Mouse (Mus musculus) ES-E14 (cell line): ENCODE results near the gene Gemin7. TPM values are rescaled to one million over a fixed set of nuclear protein-coding genes. Genes with fewer than 3 reads are reported as not detected.

Experiments
- DNase-seq: peaks from one replicate; pipeline ENCODE4 v3.0.0-alpha.2; 2013; ENCODE audit warnings: low read depth, low spot score
- H3K27ac ChIP-seq: 2 replicates; pipeline ENCODE4 v1.5.1; 2012; ENCODE audit warnings: low read depth, mild to moderate bottlenecking, low read length, moderate library complexity, mixed read lengths; ENCODE audit not compliant: poor library complexity, insufficient read depth, severe bottlenecking
- H3K36me3 ChIP-seq: 2 replicates; pipeline ENCODE4 v1.6.1; 2012; ENCODE audit warnings: mild to moderate bottlenecking, low read length, moderate library complexity, mixed read lengths; ENCODE audit not compliant: control insufficient read depth, poor library complexity, insufficient read depth, severe bottlenecking
- H3K4me1 ChIP-seq, 2 experiments: fragments of 150-350 bp in 1 of 2; sonication (generic) in 1 of 2; 2 replicates each; pipeline ENCODE4 v1.6.1; 2012; ENCODE audit warnings: low read length in 2 of 2, mild to moderate bottlenecking in 1 of 2, mixed read lengths in 1 of 2; ENCODE audit not compliant: control insufficient read depth in 2 of 2, insufficient read depth in 2 of 2, poor library complexity in 1 of 2
- H3K4me3 ChIP-seq, 2 experiments: fragments of 150-350 bp in 1 of 2; sonication (generic) in 1 of 2; 2 replicates each; pipeline ENCODE4 v1.5.1; 2012; ENCODE audit warnings: low read length in 2 of 2, low read depth in 1 of 2, mild to moderate bottlenecking in 1 of 2, mixed read lengths in 1 of 2; ENCODE audit not compliant: insufficient read depth in 1 of 2, poor library complexity in 1 of 2, severe bottlenecking in 1 of 2
- H3K9ac ChIP-seq: 2 replicates; pipeline ENCODE4 v1.6.1; 2012; ENCODE audit warnings: low read depth, mild to moderate bottlenecking, low read length, mixed read lengths; ENCODE audit not compliant: poor library complexity, insufficient read depth, severe bottlenecking
- H3K9me3 ChIP-seq: fragments of 150-350 bp; sonication (generic); 2 replicates; pipeline ENCODE4 v1.6.1; 2012; ENCODE audit warnings: low read depth, mild to moderate bottlenecking, low read length; ENCODE audit not compliant: control insufficient read depth, insufficient read depth
- CHD2 ChIP-seq: IDR thresholded peaks from 2 replicates; pipeline ENCODE4 v1.6.1; 2014; ENCODE audit warnings: mild to moderate bottlenecking, low read depth, low read length, inconsistent platforms
- HCFC1 ChIP-seq: IDR thresholded peaks from 2 replicates; pipeline ENCODE4 v1.6.1; 2012; ENCODE audit warnings: low read length, inconsistent platforms, borderline replicate concordance; ENCODE audit not compliant: insufficient read depth
- MAFK ChIP-seq: IDR thresholded peaks from 2 replicates; pipeline ENCODE4 v1.6.1; 2014; ENCODE audit warnings: mild to moderate bottlenecking, low read depth, low read length, inconsistent platforms; ENCODE audit not compliant: insufficient read depth
- ZC3H11A ChIP-seq: IDR thresholded peaks from 2 replicates; pipeline ENCODE4 v1.6.1; 2012; ENCODE audit warnings: low read depth, mild to moderate bottlenecking, inconsistent platforms, low read length, borderline replicate concordance
- ZNF384 ChIP-seq: IDR thresholded peaks from 2 replicates; pipeline ENCODE4 v1.6.1; 2012; ENCODE audit warnings: low read depth, low read length, inconsistent platforms
- in situ Hi-C, 2 experiments: fragments of 600-800 bp; cut with MboI; formaldehyde crosslinking; loops; one replicate each; pipeline ENCODE4 v1.15.1; 2025; ENCODE audit warnings: low sequenced_read_pairs in 2 of 2, inconsistent platforms in 1 of 2; ENCODE audit not compliant: unreplicated experiment in 2 of 2
- total RNA-seq: library from RNA; depleted of rRNA; stranded (reverse); fragments of 300-350 nt; gene quantifications from 2 replicates; pipeline ENCODE4 v1.2.3, GENCODE M21; 2012

Gene Gemin7
- total RNA-seq, 1 experiment = 54.2 TPM

DNA sequence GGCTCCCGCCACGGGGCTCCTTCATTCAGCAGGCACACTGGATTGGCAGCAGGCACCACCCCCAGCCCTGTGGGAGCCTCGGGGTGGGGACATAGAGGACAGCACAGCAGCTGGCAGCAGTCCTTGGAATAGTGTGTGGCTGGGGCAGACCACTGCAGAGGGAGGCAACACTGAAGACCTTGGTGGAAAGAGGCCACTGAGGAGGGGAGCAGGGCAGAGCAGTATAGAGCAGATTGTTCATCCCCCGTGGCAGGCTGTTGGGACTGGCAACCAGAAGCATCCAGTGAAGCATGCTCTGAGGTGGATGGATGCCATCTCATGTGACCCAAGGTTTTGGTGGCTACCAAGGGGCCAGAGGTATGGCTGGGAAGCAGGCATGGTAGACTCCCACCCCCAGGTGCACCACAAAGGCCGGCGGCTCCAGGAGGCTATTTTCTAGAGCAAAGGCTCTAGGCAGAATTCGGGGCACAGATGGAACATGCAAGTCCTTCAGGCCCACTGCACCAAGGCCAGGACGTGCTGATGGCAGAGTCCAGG is 35.2 kb downstream of the Gemin7 start:
- in situ Hi-C loops = no loop called here
- DNase-seq = no peak
- Histone ChIP-seq H3K9me3 (peaks cover 20% of the 10 kb centered on the region), H3K4me1 (no peaks in the 10 kb centered on the region), H3K9ac (no peak overlapping the region), H3K27ac (no peak overlapping the region; the same call in 1 of the 2 replicates), H3K4me3 (no peak overlapping the region), H3K36me3 (peaks cover 23% of the 10 kb centered on the region; the same call in 1 of the 2 replicates)
- no peak for TF ChIP-seq ZNF384
- no peak for TF ChIP-seq HCFC1
- no peak for TF ChIP-seq CHD2
- no peak for TF ChIP-seq ZC3H11A
- TF ChIP-seq MAFK = no peak

DNA sequence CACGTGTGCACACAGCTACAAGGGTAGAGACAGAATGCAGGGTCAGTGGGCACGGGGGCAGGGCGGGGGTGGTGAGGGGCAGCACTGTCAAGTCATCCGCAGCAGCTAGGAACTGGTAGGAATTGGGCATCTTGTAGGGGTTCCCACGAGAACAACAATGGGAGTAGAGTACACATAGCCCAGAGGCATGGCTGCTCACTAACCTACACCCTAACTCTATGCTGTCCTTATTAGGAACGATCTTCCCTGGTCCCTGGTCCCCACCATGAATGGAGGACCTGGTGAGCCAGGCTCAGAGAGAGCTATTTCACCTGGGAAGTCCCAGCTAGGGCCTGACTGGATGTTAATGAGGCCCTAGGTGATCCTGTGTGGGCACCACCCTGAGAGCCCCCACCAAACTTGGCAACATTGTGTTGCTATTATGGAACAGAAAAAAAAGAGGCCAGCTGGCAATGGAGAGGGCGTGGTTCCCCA is 35.7 kb downstream of the Gemin7 start:
- in situ Hi-C loops = no loop called here
- TF ChIP-seq CHD2 (no peak), HCFC1 (no peak), ZC3H11A (no peak), ZNF384 (no peak), MAFK (no peak)
- H3K27ac ChIP-seq = no peak overlapping the region; the same call in 1 of the 2 replicates

GRCm38 (mm10) chr7:19540771-19541566 is 36.4 kb downstream of the Gemin7 start:
- in situ Hi-C loops = no loop called here
- Histone ChIP-seq H3K9ac (no peak overlapping the region), H3K27ac (no peak overlapping the region), H3K4me1 (no peaks in the 10 kb centered on the region), H3K36me3 (peaks cover 23% of the 10 kb centered on the region; the same call in 1 of the 2 replicates), H3K4me3 (no peak overlapping the region), H3K9me3 (peaks cover 20% of the 10 kb centered on the region)
- TF ChIP-seq HCFC1 (no peak), MAFK (no peak), CHD2 (no peak), ZC3H11A (no peak), ZNF384 (no peak)
- no peak for DNase-seq

More for the DNA sequence above, 35.7 kb downstream of the Gemin7 start:
- H3K4me3 ChIP-seq = no peak overlapping the region
- no peak for DNase-seq
- H3K9ac ChIP-seq = no peak overlapping the region
- peaks cover 20% of the 10 kb centered on the region for H3K9me3 ChIP-seq
- H3K36me3 ChIP-seq = peaks cover 24% of the 10 kb centered on the region; the same call in 1 of the 2 replicates
- H3K4me1 ChIP-seq = no peaks in the 10 kb centered on the region

DNA sequence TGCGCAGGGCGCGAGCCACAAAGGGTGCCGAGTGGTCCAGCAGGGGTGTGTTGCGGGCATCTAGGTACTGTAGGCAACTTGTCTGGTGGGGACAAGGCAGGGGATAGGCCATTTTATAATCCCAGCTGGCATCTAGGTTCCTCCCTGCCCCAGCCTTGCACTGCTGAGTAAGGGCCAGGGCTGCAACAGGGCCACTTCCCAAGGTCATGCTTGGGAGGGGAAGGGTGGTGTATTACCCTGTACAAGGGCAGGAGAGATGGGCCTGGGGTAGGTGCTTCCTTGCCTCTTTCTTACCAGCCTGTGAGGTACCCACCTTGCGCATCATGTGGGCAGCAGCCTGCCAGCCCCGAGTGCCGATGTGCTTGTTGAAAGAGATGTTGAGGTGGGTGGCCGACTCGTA is 42.7 kb downstream of the Gemin7 start:
- in situ Hi-C loops = no loop called here
- peaks cover 5% of the 10 kb centered on the region for H3K9me3 ChIP-seq
- TF ChIP-seq MAFK (no peak), HCFC1 (no peak), ZNF384 (no peak), ZC3H11A (no peak), CHD2 (no peak)
- H3K27ac ChIP-seq = no peak overlapping the region
- H3K36me3 ChIP-seq = peaks cover 31% of the 10 kb centered on the region
- no peak for DNase-seq
- H3K9ac ChIP-seq = no peak overlapping the region
- H3K4me1 ChIP-seq = peaks cover 2 to 6% of the 10 kb centered on the region in 2 experiments; a peak in 2 of 4 replicates
- H3K4me3 ChIP-seq = no peak overlapping the region
